Mouse (Mus musculus): ENCODE measurements around the gene Sorl1. TPM values are rescaled to one million over a fixed set of nuclear protein-coding genes. Genes with fewer than 3 reads are reported as not detected.
A peak's percentile ranks its signal among the peaks of the same experiment; 100 is the strongest.

The Sorl1 gene
- total and polyA plus RNA-seq, 3 experiments = 2.5 to 12.3 (median 6.3) TPM

GRCm38 (mm10) chr9:41999498-42000473, 124.3 kb downstream of the Sorl1 start:
- no peaks in the 10 kb centered on the region for H3K27me3 ChIP-seq (replicated peaks)
- H3K4me3 ChIP-seq (replicated peaks in 1 of 3; ENCODE audit: low read depth in 2 of 3, low read length in 2 of 3, poor library complexity in 1 of 3) = no peak overlapping the region
- no peak overlapping the region for H3K4me2 ChIP-seq (ENCODE audit: insufficient read depth, low read depth, poor library complexity, severe bottlenecking)
- peaks cover 0 to 56% of the 10 kb centered on the region in 2 experiments for H3K36me3 ChIP-seq (replicated peaks in 1 of 2; ENCODE audit: control insufficient read depth in 1 of 2, insufficient read depth in 1 of 2, low read length in 1 of 2)
- DNase-seq (ENCODE audit: extremely low read depth) = peak; percentile 61
- H3K9ac ChIP-seq (ENCODE audit: insufficient read depth, low read depth) = no peak overlapping the region
- in situ Hi-C loops (cut with MboI; ENCODE audit: low pct_ligation_motif_present, low pct_unique_long_range_greater_than_20kb, low sequenced_read_pairs) = loop anchor here (5.0 kb wide), 1 partner anchor 243 kb away; no protein-coding TSS in a partner anchor
- H3K79me2 ChIP-seq (replicated peaks; ENCODE audit: control insufficient read depth, extremely low read depth, insufficient read depth, poor library complexity, severe bottlenecking) = no peaks in the 10 kb centered on the region
- dilution Hi-C loops (cut with MboI; ENCODE audit: extremely low pct_ligation_motif_present, extremely low pct_unique_long_range_greater_than_20kb, low sequenced_read_pairs) = no loop called here
- no peak overlapping the region for H3K27ac ChIP-seq (ENCODE audit: insufficient read depth, low read depth)
- H3K9me3 ChIP-seq (replicated peaks; ENCODE audit: low read length) = no peaks in the 10 kb centered on the region
- TF ChIP-seq NELFE (IDR thresholded peaks at IDR 0.05; ENCODE audit: low read depth, low read length) = peak; percentile 40; the same call in 1 of the 2 replicates
- peak; percentile 96 for TF ChIP-seq RAD21 (IDR thresholded peaks at IDR 0.05; ENCODE audit: low read depth, low read length)
- no peak for TF ChIP-seq USF1 (IDR thresholded peaks at IDR 0.05; ENCODE audit: low read depth, low read length)
- no peak for TF ChIP-seq MYC (IDR thresholded peaks at IDR 0.05; ENCODE audit: low read depth, low read length)
- no peak for TF ChIP-seq POLR2AphosphoS2 (IDR thresholded peaks at IDR 0.05; ENCODE audit: low read depth, low read length)
- TF ChIP-seq MAFK (IDR thresholded peaks at IDR 0.05; ENCODE audit: insufficient replicate concordance, low read length) = no peak
- peak; percentile 81 for TF ChIP-seq ZC3H11A (IDR thresholded peaks at IDR 0.05; ENCODE audit: low read depth, low read length)
- TF ChIP-seq E2F4 (IDR thresholded peaks at IDR 0.05; ENCODE audit: insufficient replicate concordance, low read depth, low read length) = no peak
- TF ChIP-seq JUN (IDR thresholded peaks at IDR 0.05; ENCODE audit: insufficient read depth, low read depth, low read length) = no peak
- TF ChIP-seq ZKSCAN1 (IDR thresholded peaks at IDR 0.05; ENCODE audit: borderline replicate concordance, low read depth, low read length) = no peak
- TF ChIP-seq MXI1 (IDR thresholded peaks at IDR 0.05; ENCODE audit: low read depth, low read length) = no peak
- TF ChIP-seq RCOR1 (conservative IDR thresholded peaks at IDR 0.05; ENCODE audit: low read depth, low read length) = no peak
- no peak for TF ChIP-seq JUND (conservative IDR thresholded peaks at IDR 0.05; ENCODE audit: low read depth, low read length)
- TF ChIP-seq SIN3A (IDR thresholded peaks at IDR 0.05; ENCODE audit: low read length) = no peak
- TF ChIP-seq CHD2 (IDR thresholded peaks at IDR 0.05; ENCODE audit: low read length) = no peak
- TF ChIP-seq CHD1 (IDR thresholded peaks at IDR 0.05; ENCODE audit: low read depth, low read length) = no peak
- no peak for TF ChIP-seq EP300 (IDR thresholded peaks at IDR 0.05; ENCODE audit: low read length)
- TF ChIP-seq TBP (conservative IDR thresholded peaks at IDR 0.05; ENCODE audit: low read depth, low read length) = no peak
- peak; percentile 69 to 90 for TF ChIP-seq CTCF (conservative IDR thresholded peaks at IDR 0.05 in 1 of 2, IDR thresholded peaks at IDR 0.05 in 1 of 2; ENCODE audit: low read depth in 2 of 2, low read length in 2 of 2)
- peak; percentile 91 for TF ChIP-seq SMC3 (IDR thresholded peaks at IDR 0.05; ENCODE audit: low read depth, low read length)
- TF ChIP-seq UBTF (IDR thresholded peaks at IDR 0.05; ENCODE audit: low read depth, low read length) = no peak
- no peak for TF ChIP-seq IRF4 (IDR thresholded peaks at IDR 0.05; ENCODE audit: low read depth, low read length)
- no peak for TF ChIP-seq NRF1 (IDR thresholded peaks at IDR 0.05; ENCODE audit: low read depth, low read length)
- no peak for TF ChIP-seq ELF1 (IDR thresholded peaks at IDR 0.05; ENCODE audit: low read depth, low read length)
- no peak for TF ChIP-seq MAX (IDR thresholded peaks at IDR 0.05; ENCODE audit: low read length)
- no peak for TF ChIP-seq KAT2A (IDR thresholded peaks at IDR 0.05; ENCODE audit: insufficient replicate concordance, low read length)
- no peak for TF ChIP-seq POLR2A (IDR thresholded peaks at IDR 0.05; ENCODE audit: low read depth, low read length)
- no peak for TF ChIP-seq PAX5 (IDR thresholded peaks at IDR 0.05; ENCODE audit: low read length)
- no peak for TF ChIP-seq ZMIZ1 (IDR thresholded peaks at IDR 0.05; ENCODE audit: low read depth, low read length)
- no peak for TF ChIP-seq TCF12 (IDR thresholded peaks at IDR 0.05; ENCODE audit: low read depth, low read length)
- no peak for TF ChIP-seq ETS1 (conservative IDR thresholded peaks at IDR 0.05; ENCODE audit: low read depth, low read length)
- no peak for TF ChIP-seq MEF2A (IDR thresholded peaks at IDR 0.05; ENCODE audit: borderline replicate concordance, low read depth, low read length)
- no peak for TF ChIP-seq GABPA (IDR thresholded peaks at IDR 0.05; ENCODE audit: insufficient replicate concordance, low read depth, low read length)
- no peak for TF ChIP-seq MAZ (IDR thresholded peaks at IDR 0.05; ENCODE audit: low read depth, low read length)
- no peak for TF ChIP-seq ZNF384 (IDR thresholded peaks at IDR 0.05; ENCODE audit: low read depth, low read length)
- no peak for TF ChIP-seq USF2 (conservative IDR thresholded peaks at IDR 0.05; ENCODE audit: low read depth, low read length)
- TF ChIP-seq BHLHE40 (IDR thresholded peaks at IDR 0.05; ENCODE audit: low read depth, low read length) = no peak
- no peak for TF ChIP-seq HCFC1 (IDR thresholded peaks at IDR 0.05; ENCODE audit: low read depth, low read length)
- H3K4me1 ChIP-seq (ENCODE audit: control insufficient read depth in 1 of 2, insufficient read depth in 2 of 2) = peaks cover 2 to 15% of the 10 kb centered on the region in 2 experiments; a peak in 2 of 4 replicates

Data from CH12.LX (cell line).